Mouse (Mus musculus) thymus, adult 2 months (tissue): ENCODE results near the gene Ubxn2a. TPM values are rescaled to one million over a fixed set of nuclear protein-coding genes. Genes with fewer than 3 reads are reported as not detected.

ENCODE experiments used
- DNase-seq: peaks from one replicate; pipeline ENCODE4 v3.0.0; 2021
- H3K27ac ChIP-seq: fragments of 200-500 bp; 2 replicates; pipeline ENCODE4 v1.5.1; 2012; ENCODE audit warnings: low read length, control low read depth; ENCODE audit not compliant: control insufficient read depth, insufficient read depth
- H3K27me3 ChIP-seq: fragments of 200-500 bp; 2 replicates; pipeline ENCODE4 v1.6.1; 2012; ENCODE audit warnings: mild to moderate bottlenecking, low read length, moderate library complexity, mixed read lengths; ENCODE audit not compliant: control insufficient read depth, insufficient read depth
- H3K36me3 ChIP-seq: fragments of 200-500 bp; 2 replicates; pipeline ENCODE4 v1.6.1; 2012; ENCODE audit warnings: mild to moderate bottlenecking, low read length, moderate library complexity; ENCODE audit not compliant: control insufficient read depth, insufficient read depth
- H3K4me1 ChIP-seq: fragments of 200-500 bp; replicated peaks from 2 replicates; pipeline ENCODE4 v1.6.1; 2012; ENCODE audit warnings: low read length; ENCODE audit not compliant: control insufficient read depth, insufficient read depth
- H3K4me3 ChIP-seq: fragments of 200-500 bp; 2 replicates; pipeline ENCODE4 v1.5.1; 2012; ENCODE audit warnings: mild to moderate bottlenecking, low read length, control low read depth, moderate library complexity; ENCODE audit not compliant: control insufficient read depth, insufficient read depth
- CTCF ChIP-seq: fragments of 200-500 bp; IDR thresholded peaks from 2 replicates; pipeline ENCODE4 v1.5.1; 2012; ENCODE audit warnings: mild to moderate bottlenecking, control low read depth, low read length, moderate library complexity, borderline replicate concordance; ENCODE audit not compliant: control insufficient read depth, poor library complexity, insufficient read depth; ENCODE audit errors: extremely low read depth
- POLR2A ChIP-seq: fragments of 200-500 bp; IDR thresholded peaks from 2 replicates; pipeline ENCODE4 v1.6.1; 2012; ENCODE audit warnings: mild to moderate bottlenecking, low read length, control low read depth, moderate library complexity; ENCODE audit not compliant: control insufficient read depth, poor library complexity, insufficient read depth; ENCODE audit errors: extremely low read depth
- WGBS: fragments of 180-500 bp; shearing (Covaris S2); methylation state at CpG from one replicate; pipeline ENCODE4 v1.1.7; 2018; 5-methylcytosine and 5-hydroxymethylcytosine counted together
- polyA plus RNA-seq: library from polyadenylated mRNA; depleted of rRNA; stranded (reverse); fragments of >200 nt; gene quantifications from 2 replicates; pipeline ENCODE4 v1.2.3, GENCODE M21; 2012; rRNA removed

Ubxn2a gene
- 3.3 and 5.9 TPM in 2 replicates for polyA plus RNA-seq

GRCm38 (mm10) chr12:4906951-4907906 is at the start of gene Ubxn2a:
Gene Ubxn2a, minus strand, starts transcription at chr12:4907705.
- Histone ChIP-seq H3K4me1 (no peaks in the 10 kb centered on the region), H3K36me3 (no peaks in the 10 kb centered on the region), H3K27me3 (no peaks in the 10 kb centered on the region), H3K27ac (peak within 1 kb of the TSS; percentile 58), H3K4me3 (peak within 1 kb of the TSS; percentile 78)
- TF ChIP-seq POLR2A (peak; percentile 88), CTCF (peak; percentile 52)
- 3% methylated on average over 125 of the region's 125 CpGs for WGBS
- peak; percentile 95 for DNase-seq

DNA sequence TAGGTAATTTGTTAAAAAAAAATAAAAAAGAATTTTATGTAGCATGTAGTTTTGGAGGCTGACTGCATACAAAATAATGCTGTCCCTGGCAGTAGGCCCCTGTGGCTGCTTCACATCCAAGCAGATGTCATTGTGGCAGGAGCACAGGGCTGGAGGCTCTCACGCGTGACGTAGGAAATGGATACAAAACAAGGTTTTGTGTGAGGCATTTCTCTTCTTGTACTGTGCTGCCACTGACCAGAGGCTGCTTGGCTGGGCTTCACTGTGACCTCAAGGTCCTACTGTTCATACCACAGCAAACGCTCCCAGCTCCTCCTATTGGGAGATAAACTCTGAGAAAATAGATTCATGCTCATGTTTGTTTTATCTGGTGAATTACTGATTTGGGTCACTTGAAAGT is 45.7 kb upstream of the Ubxn2a start:
- TF ChIP-seq CTCF (no peak), POLR2A (no peak)

DNA sequence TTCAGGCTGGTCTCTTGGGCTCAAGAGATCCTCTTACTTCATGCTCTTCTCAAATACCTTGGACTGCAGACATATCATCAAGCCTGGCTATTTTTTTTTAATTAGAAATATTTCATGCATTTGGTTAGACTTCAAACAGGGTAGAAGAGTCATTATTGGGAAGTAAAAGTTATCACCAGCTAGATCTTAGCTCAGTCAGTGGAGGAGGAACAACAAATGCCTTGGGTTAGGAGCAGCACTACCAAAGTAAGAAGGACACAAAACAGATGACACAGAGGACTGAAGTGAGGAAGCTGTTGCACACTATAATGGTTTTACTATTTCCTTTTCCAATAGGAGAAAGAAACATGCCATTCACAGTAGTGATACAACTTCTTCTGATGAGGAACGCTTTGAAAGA is 44.8 kb upstream of the Ubxn2a start:
- Histone ChIP-seq H3K4me3 (no peak overlapping the region), H3K27ac (no peak overlapping the region), H3K4me1 (no peaks in the 10 kb centered on the region), H3K27me3 (no peaks in the 10 kb centered on the region), H3K36me3 (peaks cover 59% of the 10 kb centered on the region)
- DNase-seq, result no peak
- 95% methylated on average over 1 of the region's 1 CpGs for WGBS
- no peak for TF ChIP-seq POLR2A

More for the DNA sequence above, 45.7 kb upstream of the Ubxn2a start:
- Histone ChIP-seq H3K36me3 (peaks cover 62% of the 10 kb centered on the region), H3K27ac (no peak overlapping the region), H3K4me1 (no peaks in the 10 kb centered on the region), H3K4me3 (no peak overlapping the region), H3K27me3 (no peaks in the 10 kb centered on the region)
- 95% methylated on average over 4 of the region's 4 CpGs for WGBS
- DNase-seq, result no peak

- TF ChIP-seq POLR2A, result no peak
- TF ChIP-seq CTCF, result no peak
- Histone ChIP-seq H3K36me3 (no peaks in the 10 kb centered on the region), H3K27ac (no peak overlapping the region), H3K4me3 (no peak overlapping the region), H3K27me3 (no peaks in the 10 kb centered on the region), H3K4me1 (no peaks in the 10 kb centered on the region)
- 98% methylated on average over 3 of the region's 3 CpGs for WGBS
- no peak for DNase-seq
These were observed 23.5 kb upstream of the Ubxn2a start for GRCm38 (mm10) chr12:4930820-4931548.

DNA sequence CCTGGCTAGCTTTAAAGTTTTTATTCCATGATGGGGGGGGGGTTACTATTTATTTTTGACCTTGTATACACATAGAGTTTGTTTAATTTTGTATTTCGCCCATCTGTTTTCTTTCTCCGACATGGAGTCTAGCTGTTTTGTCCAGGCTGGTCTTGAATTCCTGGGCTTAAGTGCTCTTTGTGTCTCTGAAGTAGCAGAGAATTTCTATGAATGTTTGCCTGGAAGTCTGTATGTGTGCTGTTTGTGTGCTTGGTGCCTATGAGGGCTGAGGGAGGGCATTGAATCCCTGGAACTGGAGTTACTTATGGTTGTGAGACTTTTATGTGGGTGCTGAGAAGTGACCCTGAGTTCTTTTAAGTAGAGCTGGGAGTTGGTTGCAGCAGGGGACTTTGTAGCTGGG is 20.7 kb upstream of the Ubxn2a start:
- TF ChIP-seq POLR2A, result no peak
- TF ChIP-seq CTCF, result no peak
- 95% methylated on average over 2 of the region's 2 CpGs for whole genome bisulfite sequencing
- Histone ChIP-seq H3K27ac (no peak overlapping the region), H3K4me1 (no peaks in the 10 kb centered on the region), H3K4me3 (no peak overlapping the region), H3K36me3 (no peaks in the 10 kb centered on the region), H3K27me3 (no peaks in the 10 kb centered on the region)
- DNase-seq, result no peak

DNA sequence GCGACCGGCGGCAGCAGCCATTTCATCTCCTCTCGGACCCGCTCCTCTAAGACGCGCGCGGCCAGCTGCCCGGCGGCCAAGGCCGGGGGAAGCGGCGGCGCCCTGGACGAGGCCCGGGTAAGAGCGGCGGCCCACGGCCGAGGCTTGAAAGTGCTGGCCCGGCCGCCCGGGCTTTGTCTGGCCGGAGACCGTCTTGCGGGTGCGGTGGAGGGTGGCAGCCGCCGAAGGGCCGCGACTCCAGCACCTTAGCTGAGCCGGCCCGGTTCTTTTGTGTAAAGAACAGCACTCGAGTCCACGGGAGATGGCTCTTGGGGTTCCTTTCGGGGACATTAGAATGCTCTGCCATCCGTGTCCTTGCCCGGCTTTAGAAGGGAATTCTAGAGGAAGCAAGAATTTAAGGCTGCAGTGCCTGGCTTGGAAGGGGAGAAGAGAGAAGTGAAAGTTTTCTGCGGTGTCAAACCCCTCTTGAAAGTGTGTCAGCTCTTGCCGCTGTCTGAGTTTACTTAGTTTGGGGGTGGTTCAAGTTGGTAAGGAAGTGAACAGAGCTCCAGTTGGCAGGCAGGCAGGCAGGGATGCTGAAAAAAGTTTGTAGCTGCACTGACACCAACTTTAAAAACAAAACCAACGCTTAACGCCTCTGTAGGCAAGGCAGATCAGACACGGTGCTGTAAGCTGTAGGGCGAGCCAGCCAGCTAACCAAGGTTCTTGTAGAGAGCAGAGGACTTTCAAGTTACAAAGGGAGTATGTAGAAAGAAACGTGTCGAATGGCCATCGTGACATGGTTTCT is 10.5 kb upstream of the Ubxn2a start:
- Histone ChIP-seq H3K4me1 (peaks cover 5% of the 10 kb centered on the region; the same call in 1 of the 2 replicates), H3K4me3 (peak overlapping the region; percentile 99), H3K27ac (peak overlapping the region; percentile 97), H3K27me3 (no peaks in the 10 kb centered on the region), H3K36me3 (no peaks in the 10 kb centered on the region)
- under 1% methylated on average over 48 of the region's 48 CpGs for WGBS
- DNase-seq, result peak; percentile 67
- TF ChIP-seq CTCF, result no peak
- TF ChIP-seq POLR2A, result peak; percentile 55; the same call in 1 of the 2 replicates
